Mouse (Mus musculus) liver, embryonic 14.5 days (tissue): ENCODE measurements around the gene Wdcp. TPM values are rescaled to one million over a fixed set of nuclear protein-coding genes. Genes with fewer than 3 reads are reported as not detected.

Experiments used
- ATAC-seq: fragments of 200-750 bp; cut with Nextera tagmentation; 2 replicates; pipeline ENCODE4 v1.8.0; 2017; ENCODE audit warnings: moderate number of reproducible peaks, mild to moderate bottlenecking, moderate library complexity; ENCODE audit not compliant: insufficient read depth
- DNase-seq, 3 experiments: peaks; one replicate each; pipeline ENCODE4 v3.0.0-alpha.2; 2012 to 2013; ENCODE audit warnings: low read depth in 3 of 3, low spot score in 3 of 3
- H3K27ac ChIP-seq: fragments of 300-500 bp; sonication (generic); 2 replicates; pipeline ENCODE4 v1.5.1; 2014; ENCODE audit warnings: moderate library complexity, mild to moderate bottlenecking, control low read depth, inconsistent platforms
- H3K27me3 ChIP-seq: fragments of 300-500 bp; sonication (generic); 2 replicates; pipeline ENCODE4 v1.6.1; 2014; ENCODE audit warnings: mild to moderate bottlenecking, low read length, moderate library complexity; ENCODE audit not compliant: control insufficient read depth, insufficient read depth
- H3K36me3 ChIP-seq: fragments of 300-500 bp; sonication (generic); replicated peaks from 2 replicates; pipeline ENCODE4 v1.6.1; 2014; ENCODE audit warnings: low read depth; ENCODE audit not compliant: control insufficient read depth, insufficient read depth
- H3K4me1 ChIP-seq, 2 experiments: fragments of 200-500 bp in 1 of 2; fragments of 300-500 bp in 1 of 2; sonication (generic) in 1 of 2; replicated peaks; 2 replicates each; pipeline ENCODE4 v1.6.1; 2012 to 2014; ENCODE audit warnings: antibody characterized with exemption in 1 of 2, inconsistent platforms in 1 of 2, low read length in 1 of 2; ENCODE audit not compliant: control insufficient read depth in 2 of 2, insufficient read depth in 2 of 2
- H3K4me2 ChIP-seq: fragments of 300-500 bp; sonication (generic); 2 replicates; pipeline ENCODE4 v1.6.1; 2014; ENCODE audit warnings: low read depth, mild to moderate bottlenecking, control low read depth, moderate library complexity
- H3K4me3 ChIP-seq, 2 experiments: fragments of 200-500 bp in 1 of 2; fragments of 300-500 bp in 1 of 2; sonication (generic) in 1 of 2; 2 replicates each; pipeline ENCODE4 v1.5.1; 2012 to 2014; ENCODE audit warnings: low read depth in 2 of 2, low read length in 2 of 2, mild to moderate bottlenecking in 2 of 2, control low read depth in 1 of 2, inconsistent platforms in 1 of 2, moderate library complexity in 1 of 2; ENCODE audit not compliant: insufficient read depth in 1 of 2
- H3K9ac ChIP-seq: fragments of 300-500 bp; sonication (generic); replicated peaks from 2 replicates; pipeline ENCODE4 v1.6.1; 2014; ENCODE audit warnings: mild to moderate bottlenecking, control low read depth, moderate library complexity
- H3K9me3 ChIP-seq: fragments of 300-500 bp; sonication (generic); 2 replicates; pipeline ENCODE4 v1.6.1; 2016; ENCODE audit warnings: low read length, mixed read lengths; ENCODE audit not compliant: control insufficient read depth
- CTCF ChIP-seq: IDR thresholded peaks from 2 replicates; pipeline ENCODE4 v1.5.1; 2016; ENCODE audit warnings: antibody characterized with exemption, low read depth, control low read depth
- EP300 ChIP-seq: IDR thresholded peaks from 2 replicates; pipeline ENCODE4 v1.6.1; 2016; ENCODE audit warnings: antibody characterized with exemption, low read depth
- WGBS: fragments of 180-500 bp; shearing (Covaris S2); extraction: QIAGEN DNeasy Blood & Tissue Kit; methylation state at CpG from one replicate; pipeline ENCODE4 v1.1.7; 2014; ENCODE audit not compliant: insufficient replicate concordance; 5-methylcytosine and 5-hydroxymethylcytosine counted together
- polyA plus RNA-seq, 2 experiments: library from polyadenylated mRNA; depleted of rRNA in 1 of 2; stranded (reverse) in 1 of 2; unstranded in 1 of 2; fragments of >200 nt; fragmentation: Nextera tagmentation in 1 of 2; extraction: Ambion mirVana in 1 of 2; gene quantifications; 2 replicates each; pipeline versions ENCODE4 v1.2.1 to v1.2.3; 2012 to 2014

The Wdcp gene
- polyA plus RNA-seq, 2 experiments = 9.1 to 11.6 TPM

DNA sequence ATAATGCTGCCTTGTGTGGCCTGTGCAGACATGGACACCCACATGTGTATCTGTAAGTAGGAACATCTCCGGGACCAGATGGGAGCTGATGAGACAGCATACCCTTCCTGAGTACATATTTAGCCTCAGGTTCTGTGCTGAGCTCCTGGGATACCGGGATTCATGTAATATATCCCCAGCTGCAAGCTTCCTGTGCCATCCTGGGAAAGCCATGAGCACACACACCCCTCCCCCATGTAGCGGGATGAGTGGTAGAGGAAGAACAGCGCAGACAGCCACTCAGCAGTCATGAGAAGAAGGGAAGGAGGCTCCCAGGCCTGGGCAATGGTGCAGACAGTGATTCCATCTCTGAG, 21.2 kb downstream of the Wdcp start:
- no peaks in the 10 kb centered on the region for H3K27me3 ChIP-seq
- H3K4me1 ChIP-seq = peaks cover 0 to 2% of the 10 kb centered on the region in 2 experiments; a peak in 1 of 4 replicates
- H3K27ac ChIP-seq = no peak overlapping the region
- WGBS = 80% methylated on average over 4 of the region's 4 CpGs
- ATAC-seq (no peak), DNase-seq (no peak)
- no peak overlapping the region for H3K4me3 ChIP-seq
- H3K4me2 ChIP-seq = no peak overlapping the region
- H3K36me3 ChIP-seq = peaks cover 89% of the 10 kb centered on the region
- no peaks in the 10 kb centered on the region for H3K9me3 ChIP-seq
- no peak overlapping the region for H3K9ac ChIP-seq
- TF ChIP-seq EP300 (no peak), CTCF (no peak)

DNA sequence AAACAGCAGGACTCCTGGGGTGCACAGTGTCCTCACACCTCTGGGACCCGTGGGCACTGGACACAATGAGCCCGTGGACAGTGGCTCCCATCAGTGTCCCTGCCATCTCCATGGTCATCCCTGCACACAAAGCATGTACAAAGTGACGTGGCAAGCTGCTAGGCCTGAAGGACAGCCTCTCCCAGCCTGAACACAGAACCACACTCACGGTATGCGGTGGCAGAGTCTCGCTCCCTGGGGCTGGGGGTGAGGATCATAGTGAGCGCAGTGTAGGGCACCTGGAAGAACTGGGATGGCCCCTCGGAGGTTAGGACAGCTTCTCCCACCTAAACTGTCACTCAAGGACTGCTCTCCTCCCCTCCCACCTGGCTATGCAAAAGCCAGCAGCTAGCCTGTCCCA, 25.8 kb downstream of the Wdcp start:
- no peak for TF ChIP-seq CTCF
- TF ChIP-seq EP300 = no peak
- DNase-seq (no peak), ATAC-seq (no peak)
- Histone ChIP-seq H3K36me3 (peaks cover 70% of the 10 kb centered on the region), H3K4me3 (no peak overlapping the region), H3K4me2 (no peak overlapping the region), H3K4me1 (peaks cover 6 to 26% of the 10 kb centered on the region in 2 experiments), H3K27ac (no peak overlapping the region), H3K9me3 (no peaks in the 10 kb centered on the region), H3K9ac (no peak overlapping the region), H3K27me3 (no peaks in the 10 kb centered on the region)
- WGBS = 79% methylated on average over 8 of the region's 8 CpGs

DNA sequence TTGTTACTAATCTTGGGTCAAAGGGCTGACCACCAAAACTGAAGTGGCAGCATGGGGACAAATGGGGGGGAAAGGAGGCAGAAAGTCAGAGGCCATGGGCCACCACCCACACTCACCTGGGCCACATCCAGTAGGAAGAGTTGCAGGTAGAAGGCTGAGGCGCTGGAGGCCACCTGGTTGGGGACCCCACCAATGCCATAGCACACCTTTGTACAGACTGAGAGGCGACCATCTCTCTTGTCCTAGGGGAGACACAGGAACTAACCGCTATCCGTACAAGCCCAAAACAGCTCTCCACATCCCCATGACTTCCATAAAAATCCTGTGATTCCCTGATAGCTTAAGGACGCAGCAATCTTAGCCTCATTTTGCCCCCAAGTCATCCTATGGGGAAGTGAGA, 28.2 kb downstream of the Wdcp start:
- Histone ChIP-seq H3K9me3 (no peaks in the 10 kb centered on the region), H3K4me2 (peak overlapping the region; percentile 96), H3K4me1 (peaks cover 23 to 43% of the 10 kb centered on the region in 2 experiments), H3K9ac (peak overlapping the region; percentile 100), H3K4me3 (peak overlapping the region; percentile 4 to 92; a peak in 2 of 4 replicates), H3K27me3 (no peaks in the 10 kb centered on the region), H3K36me3 (peaks cover 47% of the 10 kb centered on the region), H3K27ac (peak overlapping the region; percentile 99; the same call in 1 of the 2 replicates)
- TF ChIP-seq EP300 = no peak
- no peak for TF ChIP-seq CTCF
- no peak for DNase-seq
- WGBS = 87% methylated on average over 5 of the region's 5 CpGs
- ATAC-seq = no peak

DNA sequence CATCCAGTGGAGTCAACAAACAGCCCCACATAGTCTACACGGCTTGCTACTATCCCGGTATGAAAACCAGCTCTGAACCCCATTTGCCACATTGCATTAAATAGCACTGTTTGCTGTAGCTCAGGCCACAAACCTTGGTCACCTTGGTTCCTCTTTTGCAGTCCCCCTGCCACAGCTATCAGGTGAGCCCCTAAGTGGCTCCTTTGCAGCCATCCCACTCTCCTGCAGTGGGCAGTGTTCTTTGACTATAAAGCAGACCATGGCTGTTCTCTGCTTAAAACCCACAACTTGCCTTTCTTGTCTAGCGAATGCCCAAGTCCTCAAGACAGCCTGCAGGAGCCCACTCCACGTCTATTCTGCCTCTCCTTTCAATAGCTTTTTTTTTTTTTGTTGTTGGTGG, 29.2 kb downstream of the Wdcp start:
- WGBS = 37% methylated on average over 4 of the region's 4 CpGs
- Histone ChIP-seq H3K36me3 (peaks cover 36% of the 10 kb centered on the region), H3K27ac (peak overlapping the region; percentile 99), H3K27me3 (no peaks in the 10 kb centered on the region), H3K4me3 (peak overlapping the region; percentile 82 to 92), H3K9me3 (no peaks in the 10 kb centered on the region), H3K4me2 (peak overlapping the region; percentile 96), H3K9ac (peak overlapping the region; percentile 100), H3K4me1 (peaks cover 23 to 43% of the 10 kb centered on the region in 2 experiments)
- ATAC-seq = no peak
- DNase-seq = peak in 1 of 3 experiments; percentile 36
- TF ChIP-seq EP300 (no peak), CTCF (peak; percentile 65)

DNA sequence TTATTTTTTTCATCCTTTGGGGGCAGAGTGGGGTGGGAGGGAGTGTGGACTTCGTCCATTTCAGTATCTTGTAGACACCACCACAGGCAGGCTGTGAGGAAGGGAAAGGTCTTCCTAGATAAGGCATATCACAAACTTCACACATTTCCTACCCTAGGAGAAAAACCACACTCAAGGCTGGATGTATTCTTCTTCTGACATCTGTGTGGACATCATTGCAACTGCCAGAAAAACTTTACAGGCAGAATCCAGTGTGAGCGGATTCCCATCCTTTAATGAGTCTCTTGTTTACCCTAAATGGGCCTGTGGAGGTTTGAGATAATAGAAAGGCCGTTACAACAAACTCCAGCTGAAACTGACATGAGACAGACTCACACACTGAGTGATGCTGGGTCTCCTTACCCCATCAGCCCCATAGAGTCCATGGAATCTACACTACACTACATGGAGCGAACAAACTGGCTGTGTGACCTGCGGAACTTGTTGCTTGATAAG, 29.9 kb downstream of the Wdcp start:
- WGBS = 9% methylated on average over 5 of the region's 5 CpGs
- ATAC-seq (peak; percentile 87), DNase-seq (peak; percentile 81 to 87 (median 85))

More for the DNA sequence above, 29.9 kb downstream of the Wdcp start:
- peak overlapping the region; percentile 99 for H3K27ac ChIP-seq
- H3K27me3 ChIP-seq = no peaks in the 10 kb centered on the region
- TF ChIP-seq EP300 (peak; percentile 98), CTCF (0 out of 2 replicates have a peak, but pooled peaks have one; percentile 1)
- H3K4me1 ChIP-seq = peaks cover 23 to 43% of the 10 kb centered on the region in 2 experiments
- peaks cover 29% of the 10 kb centered on the region for H3K36me3 ChIP-seq
- peak overlapping the region; percentile 82 to 92 for H3K4me3 ChIP-seq
- peak overlapping the region; percentile 100 for H3K9ac ChIP-seq
- H3K9me3 ChIP-seq = no peaks in the 10 kb centered on the region
- H3K4me2 ChIP-seq = peak overlapping the region; percentile 96
